Mouse (Mus musculus) ES-Bruce4 (cell line): ENCODE measurements around the gene Entpd7.

Experiments used
- CTCF ChIP-seq: IDR thresholded peaks from one replicate; pipeline ENCODE4 v1.8.1; 2011; ENCODE audit warnings: low read depth, low read length
- EP300 ChIP-seq: IDR thresholded peaks from 2 replicates; pipeline ENCODE4 v1.6.1; 2011; ENCODE audit warnings: low read depth, low read length; ENCODE audit not compliant: insufficient read depth
- POLR2A ChIP-seq: IDR thresholded peaks from one replicate; pipeline ENCODE4 v1.8.1; 2011; ENCODE audit warnings: low read length; ENCODE audit not compliant: insufficient read depth

DNA sequence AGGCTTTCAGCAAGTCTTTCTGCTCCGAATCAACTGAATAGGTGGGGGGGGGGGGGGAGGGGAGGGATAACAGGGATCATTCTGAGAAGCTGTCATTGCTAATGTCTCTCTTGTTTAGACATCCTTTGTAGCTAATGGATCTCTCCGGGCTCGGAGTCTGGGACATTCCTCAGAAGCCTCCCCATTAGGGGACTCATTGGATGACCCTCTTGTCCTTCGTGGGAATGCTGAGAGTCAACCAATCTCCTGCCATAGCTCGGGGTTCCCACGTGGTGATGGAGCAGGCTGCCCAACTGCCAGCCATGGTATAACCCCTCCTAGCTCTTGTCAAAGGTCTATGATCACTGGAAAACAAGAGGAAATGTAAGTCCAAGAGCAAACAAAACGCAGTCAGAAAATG lies 42.6 kb upstream of the Entpd7 start:
- no peak for TF ChIP-seq EP300
- TF ChIP-seq POLR2A = no peak
- no peak for TF ChIP-seq CTCF
